Mouse (Mus musculus) CH12.LX (cell line): ENCODE results near the gene Vps4b. TPM values are rescaled to one million over a fixed set of nuclear protein-coding genes. Genes with fewer than 3 reads are reported as not detected.
A peak's percentile ranks its signal among the peaks of the same experiment; 100 is the strongest.

Source experiments
- DNase-seq: peaks from one replicate; pipeline ENCODE4 v3.0.0-alpha.2; 2013; ENCODE audit errors: extremely low read depth
- H3K27ac ChIP-seq: 2 replicates; pipeline ENCODE4 v1.5.1; 2012; ENCODE audit warnings: low read depth, mild to moderate bottlenecking, control low read depth, moderate library complexity; ENCODE audit not compliant: insufficient read depth
- H3K27me3 ChIP-seq: replicated peaks from 2 replicates; pipeline ENCODE3; 2012; ENCODE audit warnings: inconsistent platforms
- H3K36me3 ChIP-seq, 2 experiments: replicated peaks in 1 of 2; 2 replicates each; pipeline versions ENCODE3 to v1.6.1; 2012; ENCODE audit warnings: inconsistent platforms in 1 of 2, low read length in 1 of 2, mild to moderate bottlenecking in 1 of 2, mixed read lengths in 1 of 2, moderate library complexity in 1 of 2; ENCODE audit not compliant: control insufficient read depth in 1 of 2, insufficient read depth in 1 of 2
- H3K4me1 ChIP-seq, 2 experiments: 2 replicates each; pipeline ENCODE4 v1.6.1; 2012; ENCODE audit warnings: inconsistent platforms in 1 of 2, moderate library complexity in 1 of 2; ENCODE audit not compliant: insufficient read depth in 2 of 2, control insufficient read depth in 1 of 2
- H3K4me2 ChIP-seq: 2 replicates; pipeline ENCODE4 v1.6.1; 2012; ENCODE audit warnings: low read depth, mild to moderate bottlenecking, control low read depth; ENCODE audit not compliant: poor library complexity, insufficient read depth, severe bottlenecking
- H3K4me3 ChIP-seq, 3 experiments: fragments of 150-350 bp in 1 of 3; sonication (generic) in 1 of 3; replicated peaks in 1 of 3; 2 replicates each; pipeline versions ENCODE3 to v1.5.1; 2011 to 2012; ENCODE audit warnings: low read depth in 2 of 3, low read length in 2 of 3, mild to moderate bottlenecking in 2 of 3, moderate library complexity in 2 of 3, control low read depth in 1 of 3, improper control_type of control experiment in 1 of 3, inconsistent platforms in 1 of 3, mixed read lengths in 1 of 3; ENCODE audit not compliant: poor library complexity in 1 of 3
- H3K79me2 ChIP-seq: replicated peaks from 2 replicates; pipeline ENCODE4 v1.6.1; 2012; ENCODE audit warnings: mild to moderate bottlenecking, moderate library complexity; ENCODE audit not compliant: control insufficient read depth, poor library complexity, insufficient read depth, severe bottlenecking; ENCODE audit errors: extremely low read depth
- H3K9ac ChIP-seq: 2 replicates; pipeline ENCODE4 v1.6.1; 2012; ENCODE audit warnings: low read depth, mild to moderate bottlenecking, control low read depth, moderate library complexity; ENCODE audit not compliant: insufficient read depth
- H3K9me3 ChIP-seq: replicated peaks from 2 replicates; pipeline ENCODE3; 2012; ENCODE audit warnings: low read length, inconsistent platforms, mixed read lengths
- CHD1 ChIP-seq: IDR thresholded peaks from 2 replicates; pipeline ENCODE4 v1.6.1; 2012; ENCODE audit warnings: low read depth, low read length, improper control_type of control experiment, inconsistent platforms
- CHD2 ChIP-seq: IDR thresholded peaks from 2 replicates; pipeline ENCODE4 v1.6.1; 2011; ENCODE audit warnings: low read length, improper control_type of control experiment
- CTCF ChIP-seq, 2 experiments: IDR thresholded peaks in 1 of 2; conservative IDR thresholded peaks in 1 of 2; 2 replicates each; pipeline ENCODE4 v1.5.1; 2011 to 2012; ENCODE audit warnings: low read depth in 2 of 2, low read length in 2 of 2, improper control_type of control experiment in 1 of 2, inconsistent platforms in 1 of 2, mild to moderate bottlenecking in 1 of 2, moderate library complexity in 1 of 2
- E2F4 ChIP-seq: IDR thresholded peaks from 2 replicates; pipeline ENCODE4 v1.6.1; 2011; ENCODE audit warnings: low read depth, low read length, improper control_type of control experiment; ENCODE audit not compliant: insufficient replicate concordance
- ELF1 ChIP-seq: IDR thresholded peaks from 2 replicates; pipeline ENCODE4 v1.6.1; 2014; ENCODE audit warnings: low read depth, mild to moderate bottlenecking, inconsistent platforms, low read length, improper control_type of control experiment
- ETS1 ChIP-seq: conservative IDR thresholded peaks from 2 replicates; pipeline ENCODE4 v1.6.1; 2012; ENCODE audit warnings: low read depth, mild to moderate bottlenecking, inconsistent platforms, low read length, improper control_type of control experiment, moderate library complexity
- GABPA ChIP-seq: IDR thresholded peaks from 2 replicates; pipeline ENCODE4 v1.6.1; 2012; ENCODE audit warnings: low read depth, low read length, improper control_type of control experiment, inconsistent platforms; ENCODE audit not compliant: insufficient replicate concordance
- HCFC1 ChIP-seq: IDR thresholded peaks from 2 replicates; pipeline ENCODE4 v1.6.1; 2012; ENCODE audit warnings: low read depth, mild to moderate bottlenecking, inconsistent platforms, low read length, improper control_type of control experiment
- IRF4 ChIP-seq: IDR thresholded peaks from 2 replicates; pipeline ENCODE4 v1.6.1; 2014; ENCODE audit warnings: low read depth, mild to moderate bottlenecking, inconsistent platforms, low read length, improper control_type of control experiment
- JUN ChIP-seq: IDR thresholded peaks from 2 replicates; pipeline ENCODE4 v1.6.1; 2011; ENCODE audit warnings: low read depth, mild to moderate bottlenecking, low read length, improper control_type of control experiment, moderate library complexity; ENCODE audit not compliant: insufficient read depth
- MAFK ChIP-seq: IDR thresholded peaks from 2 replicates; pipeline ENCODE4 v1.6.1; 2011; ENCODE audit warnings: low read length, improper control_type of control experiment; ENCODE audit not compliant: insufficient replicate concordance
- NELFE ChIP-seq: IDR thresholded peaks from 2 replicates; pipeline ENCODE4 v1.6.1; 2011; ENCODE audit warnings: low read depth, low read length, improper control_type of control experiment
- POLR2AphosphoS2 ChIP-seq: IDR thresholded peaks from 2 replicates; pipeline ENCODE4 v1.6.1; 2011; ENCODE audit warnings: low read depth, low read length, improper control_type of control experiment
- RAD21 ChIP-seq: IDR thresholded peaks from 2 replicates; pipeline ENCODE4 v1.6.1; 2011; ENCODE audit warnings: low read depth, mild to moderate bottlenecking, low read length, improper control_type of control experiment, moderate library complexity
- SIN3A ChIP-seq: IDR thresholded peaks from 2 replicates; pipeline ENCODE4 v1.6.1; 2012; ENCODE audit warnings: low read length, improper control_type of control experiment, inconsistent platforms
- SMC3 ChIP-seq: IDR thresholded peaks from 2 replicates; pipeline ENCODE4 v1.6.1; 2011; ENCODE audit warnings: low read depth, low read length, improper control_type of control experiment
- TBP ChIP-seq: conservative IDR thresholded peaks from 2 replicates; pipeline ENCODE4 v1.6.1; 2011; ENCODE audit warnings: low read depth, low read length, improper control_type of control experiment
- dilution Hi-C: fragments of 300-500 bp; cut with MboI; formaldehyde crosslinking; loops from 2 replicates; pipeline ENCODE4 v1.14.3; 2020; ENCODE audit warnings: low sequenced_read_pairs; ENCODE audit not compliant: extremely low pct_unique_long_range_greater_than_20kb, extremely low pct_ligation_motif_present
- in situ Hi-C: fragments of 300-500 bp; cut with MboI; formaldehyde crosslinking; loops from 3 replicates; pipeline ENCODE4 v1.14.3; 2019; ENCODE audit warnings: low sequenced_read_pairs, low pct_ligation_motif_present, low pct_unique_long_range_greater_than_20kb, mixed read lengths
- polyA plus RNA-seq: library from polyadenylated mRNA; unstranded; fragments of >175 nt; gene quantifications from 2 replicates; pipeline ENCODE4 v1.2.1, GENCODE M21; 2012; ENCODE audit warnings: low read depth; ENCODE audit not compliant: insufficient read length
- total RNA-seq, 2 experiments: library from RNA; depleted of rRNA; stranded (reverse); fragments of 300-350 nt in 1 of 2; fragments of >200 nt in 1 of 2; gene quantifications; 2 replicates each; pipeline ENCODE4 v1.2.3; 2012 to 2014

The Vps4b gene
- total and polyA plus RNA-seq, 3 experiments = 42.0 to 92.0 (median 51.4) TPM

DNA sequence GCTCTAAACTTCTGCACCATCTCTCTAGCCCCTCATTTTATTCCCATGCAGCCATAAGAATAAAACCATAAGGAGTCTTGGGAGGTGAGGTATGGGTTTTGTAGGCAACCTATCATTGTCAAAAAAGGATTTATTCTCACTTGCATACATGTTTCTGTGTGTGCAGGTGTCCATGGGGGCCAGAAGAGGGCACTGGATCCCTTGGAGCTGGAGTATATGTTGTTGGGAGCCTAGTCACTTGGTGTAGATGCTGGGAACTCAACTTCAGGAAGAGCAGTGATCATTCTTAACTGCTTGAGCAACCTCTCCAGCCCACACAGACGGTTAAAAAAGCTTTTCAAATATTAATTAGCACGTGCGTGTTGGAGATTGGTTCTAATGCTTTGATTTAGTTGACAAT, 3.4 kb upstream of the Vps4b start:
- dilution Hi-C loops = no loop called here

GRCm38 (mm10) chr1:106799406-106799805, 2.9 kb upstream of the Vps4b start:
- Histone ChIP-seq H3K4me2 (no peak overlapping the region), H3K36me3 (no peaks in the 10 kb centered on the region), H3K9me3 (no peaks in the 10 kb centered on the region), H3K79me2 (peaks cover 19% of the 10 kb centered on the region), H3K27ac (no peak overlapping the region), H3K9ac (no peak overlapping the region), H3K4me1 (peaks cover 0 to 17% of the 10 kb centered on the region in 2 experiments; a peak in 2 of 4 replicates), H3K27me3 (no peaks in the 10 kb centered on the region), H3K4me3 (no peak overlapping the region)
- no peak for DNase-seq
- in situ Hi-C loops (no loop called here), dilution Hi-C loops (no loop called here)
- no peak for TF ChIP-seq IRF4
- TF ChIP-seq GABPA = no peak
- TF ChIP-seq E2F4 = no peak
- no peak for TF ChIP-seq NELFE
- no peak for TF ChIP-seq SIN3A

More for the DNA sequence above, 3.4 kb upstream of the Vps4b start:
- Histone ChIP-seq H3K4me2 (no peak overlapping the region), H3K27ac (no peak overlapping the region), H3K27me3 (no peaks in the 10 kb centered on the region), H3K9me3 (no peaks in the 10 kb centered on the region), H3K79me2 (peaks cover 14% of the 10 kb centered on the region), H3K36me3 (no peaks in the 10 kb centered on the region), H3K4me3 (no peak overlapping the region), H3K4me1 (peaks cover 0 to 12% of the 10 kb centered on the region in 2 experiments; a peak in 2 of 4 replicates), H3K9ac (no peak overlapping the region)
- in situ Hi-C loops = no loop called here
- DNase-seq = peak; percentile 13
- peak in 1 of 2 experiments; percentile 50; a peak in 2 of 4 replicates for TF ChIP-seq CTCF (conservative IDR thresholded peaks at IDR 0.05 in 1 of 2, IDR thresholded peaks at IDR 0.05 in 1 of 2; ENCODE audit: low read depth in 2 of 2, low read length in 2 of 2)
- TF ChIP-seq SMC3 = 0 out of 2 replicates have a peak, but pooled peaks have one; percentile 27
- no peak for TF ChIP-seq IRF4
- TF ChIP-seq CHD2 = no peak
- peak; percentile 34 for TF ChIP-seq RAD21
- no peak for TF ChIP-seq MAFK

GRCm38 (mm10) chr1:106796987-106797779, 655 bp upstream of the Vps4b start:
- no peak for TF ChIP-seq HCFC1
- 0 out of 2 replicates have a peak, but pooled peaks have one; percentile 11 for TF ChIP-seq POLR2AphosphoS2
- no peak for TF ChIP-seq ETS1
- TF ChIP-seq CHD1 = peak; percentile 66; the same call in 1 of the 2 replicates
- TF ChIP-seq JUN = no peak
- no peak for TF ChIP-seq TBP
- no peak for TF ChIP-seq ELF1
- Histone ChIP-seq H3K4me2 (peak overlapping the region; percentile 60), H3K27me3 (no peaks in the 10 kb centered on the region), H3K4me1 (peaks cover 4 to 35% of the 10 kb centered on the region in 2 experiments), H3K27ac (no peak overlapping the region), H3K79me2 (peaks cover 37% of the 10 kb centered on the region), H3K9me3 (no peaks in the 10 kb centered on the region), H3K4me3 (peak overlapping the region; percentile 73 to 96 (median 90)), H3K9ac (peak overlapping the region; percentile 88), H3K36me3 (peaks cover 3 to 9% of the 10 kb centered on the region in 2 experiments)
- dilution Hi-C loops = no loop called here
- in situ Hi-C loops = no loop called here
- peak; percentile 11 for DNase-seq
